10 mouse cellular contexts compared by ENCODE assay signal in the genomic region with DNA sequence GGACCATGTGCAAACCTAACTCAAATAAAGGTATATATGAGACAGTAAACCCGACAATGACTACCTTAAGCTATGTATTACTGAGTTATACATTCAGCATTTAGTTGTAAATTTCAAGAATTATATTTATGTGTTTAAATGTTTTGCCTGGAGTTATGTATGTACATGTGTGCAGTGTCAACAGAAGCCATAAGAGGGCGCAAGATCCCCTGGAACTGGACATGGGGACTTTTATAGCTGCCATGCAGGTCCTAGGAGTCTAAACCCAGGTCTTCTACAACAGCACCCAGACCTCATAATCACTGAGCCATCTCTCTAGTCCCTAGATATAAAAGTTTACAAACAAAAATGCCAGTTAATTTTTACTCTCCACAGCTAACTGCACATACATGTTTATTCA.
A peak's percentile ranks its signal among the peaks of the same experiment; 100 is the strongest.
DNase-seq lines count a peak whose midpoint lies in the region; ATAC-seq and TF ChIP-seq lines count a peak whose summit lies in the region.
"Had no signal": no experiment of that assay in that cellular context is flagged by ENCODE, and none has a peak within 500 bp of the region (broad histone marks: within the 10 kb centered on the region; RNA-seq: fewer than 3 reads in every experiment).

No protein-coding gene starts in this region.

- DNase-seq in kidney, adult 18-20 months: peak; percentile 33
- peak; percentile 30 for DNase-seq in brain, embryonic 14.5 days (ENCODE audit: low read depth)
- no peak for DNase-seq in right cerebral cortex, postnatal 10 days (ENCODE audit: low spot score in 2 of 2)
- DNase-seq in left cerebral cortex, postnatal 36 days (ENCODE audit: low spot score in 2 of 2): no peak
- no peak for DNase-seq in frontal cortex, postnatal 36 days (ENCODE audit: low spot score in 2 of 2)

- WGBS in kidney, embryonic 15.5 days: 82% methylated on average over 2 of the region's 2 CpGs

- H3K9ac ChIP-seq in kidney, embryonic 15.5 days: no peak overlapping the region
- H3K9ac ChIP-seq: heart, embryonic 13.5 days; limb, embryonic 13.5 days had no signal

- no peak overlapping the region for H3K27ac ChIP-seq in kidney, embryonic 15.5 days
- H3K27ac ChIP-seq: heart, embryonic 13.5 days; limb, embryonic 13.5 days had no signal

- H3K27me3 ChIP-seq in kidney, embryonic 15.5 days: no peaks in the 10 kb centered on the region
- no peaks in the 10 kb centered on the region for H3K27me3 ChIP-seq in E14TG2a.4 (ENCODE audit: insufficient read depth, low read length)
- H3K27me3 ChIP-seq: limb, embryonic 13.5 days had no signal

- no peak overlapping the region for H3K4me3 ChIP-seq in kidney, embryonic 15.5 days (replicated peaks)
- H3K4me3 ChIP-seq in E14TG2a.4 (replicated peaks; ENCODE audit: low read length): no peak overlapping the region
- H3K4me3 ChIP-seq: heart, embryonic 13.5 days; limb, embryonic 13.5 days had no signal

- no peaks in the 10 kb centered on the region; the same call in 1 of the 2 replicates for H3K36me3 ChIP-seq in kidney, embryonic 15.5 days
- H3K36me3 ChIP-seq in E14TG2a.4 (ENCODE audit: insufficient read depth, low read length): no peaks in the 10 kb centered on the region; the same call in 1 of the 2 replicates
- H3K36me3 ChIP-seq: limb, embryonic 13.5 days had no signal

- ATAC-seq in kidney, embryonic 15.5 days (replicated peaks; ENCODE audit: low FRiP score): no peak
- ATAC-seq in megakaryocyte progenitor cell, adult 5-6 weeks (replicated peaks; ENCODE audit: poor library complexity): peak; percentile 63

- H3K4me1 ChIP-seq in kidney, embryonic 15.5 days: 0 out of 2 replicates have a peak, but pooled peaks cover 7% of the 10 kb centered on the region
- no peaks in the 10 kb centered on the region for H3K4me1 ChIP-seq in E14TG2a.4 (replicated peaks; ENCODE audit: low read depth, low read length)

- intact Hi-C loops in left cerebral cortex, postnatal 36 days (cut with DNase I): no loop called here

- TF ChIP-seq POLR2A in brain, embryonic 14.5 days (IDR thresholded peaks at IDR 0.05; ENCODE audit: borderline replicate concordance, extremely low read depth, insufficient read depth, insufficient read length, poor library complexity, severe bottlenecking): no peak

- H3K4me2 ChIP-seq in kidney, embryonic 15.5 days: no peak overlapping the region
- H3K4me2 ChIP-seq: heart, embryonic 13.5 days; limb, embryonic 13.5 days had no signal

- peak; percentile 77 for TF ChIP-seq CTCF in E14TG2a.4 (conservative IDR thresholded peaks at IDR 0.05; ENCODE audit: low read length)
- TF ChIP-seq CTCF in brain, embryonic 14.5 days (IDR thresholded peaks at IDR 0.05; ENCODE audit: borderline replicate concordance, extremely low read depth, insufficient read depth, insufficient read length): peak; percentile 50; the same call in 1 of the 2 replicates

- no peaks in the 10 kb centered on the region for H3K9me3 ChIP-seq in kidney, embryonic 15.5 days (replicated peaks)
- no peaks in the 10 kb centered on the region for H3K9me3 ChIP-seq in E14TG2a.4 (ENCODE audit: low read length)

Comparison
In these comparisons a context has a peak if more than half of its experiments do, and no peak if none do; other contexts are left out.
1. DNase-seq: peak in kidney, adult 18-20 months (single experiment) and brain, embryonic 14.5 days (single experiment); none in right cerebral cortex, postnatal 10 days (0 of 2), left cerebral cortex, postnatal 36 days (0 of 2) and frontal cortex, postnatal 36 days (0 of 2).